Mouse (Mus musculus) thymus, adult 2 months (tissue): Measurements from ENCODE around the gene Kctd19.

Source experiments
- CTCF ChIP-seq: fragments of 200-500 bp; IDR thresholded peaks from 2 replicates; pipeline ENCODE4 v1.5.1; 2012; ENCODE audit warnings: mild to moderate bottlenecking, control low read depth, low read length, moderate library complexity, borderline replicate concordance; ENCODE audit not compliant: control insufficient read depth, poor library complexity, insufficient read depth; ENCODE audit errors: extremely low read depth
- POLR2A ChIP-seq: fragments of 200-500 bp; IDR thresholded peaks from 2 replicates; pipeline ENCODE4 v1.6.1; 2012; ENCODE audit warnings: mild to moderate bottlenecking, low read length, control low read depth, moderate library complexity; ENCODE audit not compliant: control insufficient read depth, poor library complexity, insufficient read depth; ENCODE audit errors: extremely low read depth

DNA sequence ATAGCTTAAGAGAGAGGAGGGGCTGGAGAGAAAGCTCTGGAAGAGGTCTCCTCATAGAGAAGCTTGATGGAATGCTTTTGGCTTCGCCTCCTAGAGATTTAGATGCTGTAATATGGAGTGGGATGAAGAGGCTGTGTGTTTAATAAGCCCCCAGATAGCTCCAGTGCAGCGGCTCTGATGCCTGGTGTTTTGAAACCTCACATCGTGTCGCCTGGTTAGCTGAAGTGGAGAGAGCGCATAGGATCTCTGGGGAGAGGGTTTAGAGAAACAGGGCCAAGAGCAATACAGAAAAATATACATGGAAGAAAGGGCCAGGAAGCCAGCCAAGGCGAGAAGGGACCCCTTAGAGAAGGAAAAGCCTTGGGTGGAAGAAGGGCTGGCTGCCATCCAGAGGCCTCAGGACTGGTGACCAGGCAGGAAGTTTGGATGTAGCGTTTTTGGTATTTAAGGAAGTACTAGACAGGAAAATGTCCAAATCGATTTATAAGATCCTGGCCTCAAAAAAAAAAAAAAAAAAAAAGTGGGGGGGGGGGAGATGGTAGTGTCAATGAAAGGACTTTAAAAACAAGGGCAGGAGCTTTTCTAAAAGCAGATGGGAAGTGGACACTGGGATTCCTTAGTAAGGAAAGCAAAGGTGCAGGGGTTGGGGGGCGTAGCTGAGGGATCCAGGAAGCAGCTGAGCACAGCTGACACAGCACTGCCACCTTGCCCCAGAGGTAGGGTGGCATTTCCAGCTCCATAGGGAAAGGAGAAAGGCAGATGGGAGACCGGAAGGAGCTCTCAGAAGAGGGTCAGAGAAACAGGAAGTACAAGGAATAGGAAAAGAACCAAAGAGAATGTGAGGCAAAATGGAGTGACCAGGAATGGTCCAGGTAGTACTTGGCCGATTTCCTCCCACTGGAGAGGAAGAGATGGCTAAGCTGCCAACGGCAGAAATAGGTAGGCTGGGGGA, 51.3 kb downstream of the Kctd19 start:
- TF ChIP-seq CTCF: no peak
- TF ChIP-seq POLR2A: no peak
